Mouse (Mus musculus) limb, embryonic 13.5 days (tissue): ENCODE data around the gene Dhrs1. TPM values are rescaled to one million over a fixed set of nuclear protein-coding genes. Genes with fewer than 3 reads are reported as not detected.

Source experiments
- ATAC-seq: fragments of 200-750 bp; cut with Nextera tagmentation; 2 replicates; pipeline ENCODE4 v1.8.0; 2017; ENCODE audit warnings: low read depth, moderate number of reproducible peaks, moderate TSS enrichment; ENCODE audit not compliant: low FRiP score
- H3K27ac ChIP-seq: fragments of 300-500 bp; sonication (generic); 2 replicates; pipeline ENCODE4 v1.5.1; 2015; ENCODE audit warnings: inconsistent platforms, mild to moderate bottlenecking, moderate library complexity
- H3K27me3 ChIP-seq: fragments of 300-500 bp; sonication (generic); 2 replicates; pipeline ENCODE4 v1.6.1; 2015; ENCODE audit warnings: mild to moderate bottlenecking, inconsistent platforms
- H3K36me3 ChIP-seq: fragments of 300-500 bp; sonication (generic); 2 replicates; pipeline ENCODE4 v1.6.1; 2015; ENCODE audit warnings: inconsistent platforms, mild to moderate bottlenecking, moderate library complexity
- H3K4me1 ChIP-seq: fragments of 300-500 bp; sonication (generic); 2 replicates; pipeline ENCODE4 v1.6.1; 2015; ENCODE audit warnings: inconsistent platforms
- H3K4me2 ChIP-seq: fragments of 300-500 bp; sonication (generic); replicated peaks from 2 replicates; pipeline ENCODE4 v1.6.1; 2015; ENCODE audit warnings: inconsistent platforms, mild to moderate bottlenecking, moderate library complexity
- H3K4me3 ChIP-seq: fragments of 300-500 bp; sonication (generic); 2 replicates; pipeline ENCODE4 v1.5.1; 2015; ENCODE audit warnings: moderate library complexity, mild to moderate bottlenecking, inconsistent platforms
- H3K9ac ChIP-seq: fragments of 300-500 bp; sonication (generic); 2 replicates; pipeline ENCODE4 v1.6.1; 2015; ENCODE audit warnings: mild to moderate bottlenecking, inconsistent platforms
- H3K9me3 ChIP-seq: fragments of 300-500 bp; sonication (generic); 2 replicates; pipeline ENCODE4 v1.6.1; 2016; ENCODE audit warnings: inconsistent platforms
- WGBS: fragments of 180-500 bp; shearing (Covaris S2); methylation state at CpG from one replicate; pipeline ENCODE4 v1.1.7; 2015; 5-methylcytosine and 5-hydroxymethylcytosine counted together
- polyA plus RNA-seq: library from polyadenylated mRNA; unstranded; fragments of >200 nt; fragmentation: Nextera tagmentation; extraction: Ambion mirVana; gene quantifications from 2 replicates; pipeline ENCODE4 v1.2.1, GENCODE M21; 2015

Gene Dhrs1
- polyA plus RNA-seq, 1 experiment from 2014 or later, result 78.1 TPM

GRCm38 (mm10) chr14:55779656-55780055 is 34.2 kb upstream of the Dhrs1 start:
- H3K27me3 ChIP-seq, result peaks cover 15% of the 10 kb centered on the region
- H3K4me3 ChIP-seq, result no peak overlapping the region
- no peak overlapping the region for H3K4me2 ChIP-seq
- H3K9me3 ChIP-seq, result no peaks in the 10 kb centered on the region
- peaks cover 22% of the 10 kb centered on the region for H3K4me1 ChIP-seq
- H3K27ac ChIP-seq, result no peak overlapping the region
- peaks cover 24% of the 10 kb centered on the region for H3K36me3 ChIP-seq
- WGBS, result 69% methylated on average over 16 of the region's 16 CpGs
- no peak overlapping the region for H3K9ac ChIP-seq
- ATAC-seq, result no peak

GRCm38 (mm10) chr14:55778686-55779085 is 33.2 kb upstream of the Dhrs1 start:
- ATAC-seq, result no peak
- H3K9ac ChIP-seq, result no peak overlapping the region
- 91% methylated on average over 15 of the region's 15 CpGs for WGBS

GRCm38 (mm10) chr14:55777806-55778205 is 32.3 kb upstream of the Dhrs1 start:
- ATAC-seq, result no peak

More at GRCm38 (mm10) chr14:55778686-55779085, 33.2 kb upstream of the Dhrs1 start:
- Histone ChIP-seq H3K9me3 (no peaks in the 10 kb centered on the region), H3K4me2 (no peak overlapping the region), H3K27ac (no peak overlapping the region), H3K4me3 (no peak overlapping the region), H3K36me3 (peaks cover 24% of the 10 kb centered on the region), H3K4me1 (peaks cover 18% of the 10 kb centered on the region), H3K27me3 (0 out of 2 replicates have a peak, but pooled peaks cover 7% of the 10 kb centered on the region)

GRCm38 (mm10) chr14:55777176-55777575 is 31.7 kb upstream of the Dhrs1 start:
- Histone ChIP-seq H3K4me1 (peaks cover 9% of the 10 kb centered on the region), H3K9ac (no peak overlapping the region), H3K4me2 (no peak overlapping the region), H3K36me3 (peaks cover 24% of the 10 kb centered on the region), H3K9me3 (no peaks in the 10 kb centered on the region), H3K4me3 (no peak overlapping the region), H3K27ac (no peak overlapping the region), H3K27me3 (0 out of 2 replicates have a peak, but pooled peaks cover 7% of the 10 kb centered on the region)
- ATAC-seq, result no peak
- WGBS, result 41% methylated on average over 3 of the region's 3 CpGs

More at GRCm38 (mm10) chr14:55777806-55778205, 32.3 kb upstream of the Dhrs1 start:
- Histone ChIP-seq H3K4me1 (peaks cover 15% of the 10 kb centered on the region), H3K4me2 (no peak overlapping the region), H3K4me3 (no peak overlapping the region), H3K9me3 (no peaks in the 10 kb centered on the region), H3K9ac (no peak overlapping the region), H3K27ac (no peak overlapping the region), H3K27me3 (0 out of 2 replicates have a peak, but pooled peaks cover 7% of the 10 kb centered on the region), H3K36me3 (peaks cover 24% of the 10 kb centered on the region)
- 94% methylated on average over 11 of the region's 11 CpGs for WGBS

GRCm38 (mm10) chr14:55776711-55777110 is 31.2 kb upstream of the Dhrs1 start:
- H3K27ac ChIP-seq, result no peak overlapping the region
- 75% methylated on average over 7 of the region's 7 CpGs for WGBS
- no peak overlapping the region for H3K4me2 ChIP-seq
- H3K4me1 ChIP-seq, result peaks cover 4% of the 10 kb centered on the region
- no peaks in the 10 kb centered on the region for H3K9me3 ChIP-seq
- no peak overlapping the region for H3K4me3 ChIP-seq
- H3K27me3 ChIP-seq, result 0 out of 2 replicates have a peak, but pooled peaks cover 3% of the 10 kb centered on the region
- no peak overlapping the region for H3K9ac ChIP-seq
- ATAC-seq, result no peak
- H3K36me3 ChIP-seq, result peaks cover 24% of the 10 kb centered on the region

GRCm38 (mm10) chr14:55769087-55769703 is 23.7 kb upstream of the Dhrs1 start:
- H3K4me3 ChIP-seq, result no peak overlapping the region
- peaks cover 57% of the 10 kb centered on the region for H3K27me3 ChIP-seq
- no peaks in the 10 kb centered on the region for H3K9me3 ChIP-seq
- peaks cover 3% of the 10 kb centered on the region; the same call in 1 of the 2 replicates for H3K36me3 ChIP-seq
- ATAC-seq, result no peak
- no peak overlapping the region for H3K27ac ChIP-seq
- H3K9ac ChIP-seq, result no peak overlapping the region
- no peak overlapping the region for H3K4me2 ChIP-seq
- H3K4me1 ChIP-seq, result peaks cover 10% of the 10 kb centered on the region; the same call in 1 of the 2 replicates
- WGBS, result 78% methylated on average over 16 of the region's 16 CpGs

- 86% methylated on average over 6 of the region's 6 CpGs for WGBS
- Histone ChIP-seq H3K9ac (no peak overlapping the region), H3K4me2 (no peak overlapping the region), H3K9me3 (no peaks in the 10 kb centered on the region), H3K27ac (no peak overlapping the region), H3K36me3 (0 out of 2 replicates have a peak, but pooled peaks cover 3% of the 10 kb centered on the region), H3K4me3 (no peak overlapping the region), H3K27me3 (peaks cover 62% of the 10 kb centered on the region), H3K4me1 (peaks cover 10% of the 10 kb centered on the region; the same call in 1 of the 2 replicates)
- ATAC-seq, result no peak
These were observed 23.1 kb upstream of the Dhrs1 start for GRCm38 (mm10) chr14:55768555-55768954.

GRCm38 (mm10) chr14:55767519-55768414 is 22.3 kb upstream of the Dhrs1 start:
- 0 out of 2 replicates have a peak, but pooled peaks cover 3% of the 10 kb centered on the region for H3K36me3 ChIP-seq
- H3K4me3 ChIP-seq, result peak overlapping the region; percentile 43
- ATAC-seq, result peak; percentile 42; the same call in 1 of the 2 replicates
- 11% methylated on average over 52 of the region's 52 CpGs for WGBS
- peaks cover 70% of the 10 kb centered on the region for H3K27me3 ChIP-seq
- H3K4me2 ChIP-seq, result peak overlapping the region; percentile 72
- H3K9me3 ChIP-seq, result no peaks in the 10 kb centered on the region
- H3K9ac ChIP-seq, result peak overlapping the region; percentile 66
- H3K4me1 ChIP-seq, result peaks cover 12% of the 10 kb centered on the region; the same call in 1 of the 2 replicates
- no peak overlapping the region for H3K27ac ChIP-seq

- H3K36me3 ChIP-seq, result no peaks in the 10 kb centered on the region
- H3K4me2 ChIP-seq, result no peak within 1 kb of the TSS
- no peaks in the 10 kb centered on the region for H3K9me3 ChIP-seq
- WGBS, result 68% methylated on average over 4 of the region's 4 CpGs
- H3K27me3 ChIP-seq, result peaks cover 85% of the 10 kb centered on the region
- no peak within 1 kb of the TSS for H3K4me3 ChIP-seq
- no peak within 1 kb of the TSS for H3K9ac ChIP-seq
- H3K27ac ChIP-seq, result no peak within 1 kb of the TSS
- peaks cover 22% of the 10 kb centered on the region for H3K4me1 ChIP-seq
- no peak for ATAC-seq
These were observed 20.2 kb upstream of the Dhrs1 start, which contains the start of gene Ltb4r1 for GRCm38 (mm10) chr14:55765696-55766095. Gene Ltb4r1, plus strand, starts transcription at chr14:55765962.

- H3K36me3 ChIP-seq, result no peaks in the 10 kb centered on the region
- ATAC-seq, result no peak
- no peak overlapping the region for H3K27ac ChIP-seq
- no peak overlapping the region for H3K4me3 ChIP-seq
- no peaks in the 10 kb centered on the region for H3K9me3 ChIP-seq
- H3K4me1 ChIP-seq, result peaks cover 24% of the 10 kb centered on the region
- H3K27me3 ChIP-seq, result peaks cover 67% of the 10 kb centered on the region
- H3K4me2 ChIP-seq, result peak overlapping the region; percentile 96
- WGBS, result 65% methylated on average over 7 of the region's 7 CpGs
- peak overlapping the region; percentile 85; the same call in 1 of the 2 replicates for H3K9ac ChIP-seq
These were observed 17.7 kb upstream of the Dhrs1 start for GRCm38 (mm10) chr14:55763166-55763565.

GRCm38 (mm10) chr14:55762001-55762821 is 16.7 kb upstream of the Dhrs1 start:
- Histone ChIP-seq H3K4me3 (peak overlapping the region; percentile 57), H3K4me1 (peaks cover 16% of the 10 kb centered on the region), H3K4me2 (peak overlapping the region; percentile 96), H3K9ac (peak overlapping the region; percentile 85), H3K36me3 (no peaks in the 10 kb centered on the region), H3K27me3 (peaks cover 58% of the 10 kb centered on the region), H3K27ac (peak overlapping the region; percentile 44), H3K9me3 (no peaks in the 10 kb centered on the region)
- ATAC-seq, result peak; percentile 81
- WGBS, result under 1% methylated on average over 77 of the region's 77 CpGs
